Mouse (Mus musculus) heart, postnatal 10 days (tissue): Measurements from ENCODE around the gene Ocm. TPM values are rescaled to one million over a fixed set of nuclear protein-coding genes. Genes with fewer than 3 reads are reported as not detected.
A peak's percentile ranks its signal among the peaks of the same experiment; 100 is the strongest.
"Not testable (repeated sequence)": the region's sequence is repeated elsewhere in the genome, so short reads cannot be mapped to it uniquely, and the experiment has no call there.

Experiments used
- DNase-seq, 2 experiments: peaks; one replicate each; pipeline ENCODE4 v3.0.0; 2021
- intact Hi-C: fragments of 180-260 bp; cut with DNase I; formaldehyde crosslinking; loops from one replicate; pipeline ENCODE4 v1.15.1; 2025
- total RNA-seq, 2 experiments: library from RNA; stranded (reverse); gene quantifications; 2 replicates each; pipeline ENCODE4 v1.2.3; 2021

Ocm gene
- total RNA-seq = not detected

DNA sequence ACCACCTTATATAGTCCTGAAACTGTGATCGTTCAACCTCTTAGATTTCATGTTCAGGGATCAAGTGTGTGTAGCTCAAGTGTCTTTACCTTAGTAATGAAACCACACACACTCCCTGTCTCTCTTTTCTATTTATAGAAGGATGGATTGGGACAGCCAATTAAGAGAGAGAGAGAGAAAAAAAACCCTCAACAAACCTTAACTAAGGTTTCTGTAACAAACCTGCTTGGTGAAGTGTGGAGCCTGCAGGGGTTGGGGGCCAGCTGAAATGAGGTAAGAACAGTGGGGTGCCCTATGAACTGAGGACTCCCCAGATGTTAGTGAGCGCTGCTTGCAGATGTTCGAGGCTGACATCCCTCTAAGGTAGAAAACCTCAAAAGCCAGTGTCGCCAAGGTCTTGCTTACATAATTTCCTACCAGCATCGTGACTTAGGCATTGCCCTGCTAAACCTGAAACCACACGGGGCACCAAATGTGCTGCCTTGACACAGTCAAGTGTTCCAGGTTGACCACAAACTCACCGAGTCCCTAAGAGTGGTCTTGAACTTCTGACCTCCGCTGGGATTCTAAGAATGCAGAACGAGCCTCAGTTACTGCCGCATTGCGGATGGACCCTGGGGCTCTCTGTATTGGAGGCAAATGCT, at the start of gene Ocm:
Gene Ocm (minus strand): TSS at position 51 of the 644 bp plus-strand sequence.
- DNase-seq = no peak
- intact Hi-C loops = no loop called here

DNA sequence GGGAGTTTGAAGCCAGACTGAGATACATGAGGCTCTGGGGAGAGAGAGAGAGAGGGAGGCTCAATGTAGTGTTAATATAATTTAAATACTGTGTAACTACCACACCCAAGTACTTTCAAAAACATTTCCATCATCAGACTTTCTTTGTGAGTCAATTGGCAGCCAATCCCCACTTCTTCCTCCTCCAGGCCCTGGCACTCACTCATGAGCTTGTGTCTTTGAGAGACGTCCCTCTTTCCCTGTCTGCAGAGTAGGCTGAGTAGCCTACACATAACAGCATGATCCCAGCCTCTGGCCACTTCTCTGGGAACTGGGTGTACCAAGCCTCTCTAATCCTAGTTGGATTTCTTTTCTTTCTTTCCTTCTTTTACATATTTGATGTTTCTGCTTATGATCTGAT, 44.8 kb upstream of the Ocm start:
- intact Hi-C loops = no loop called here
- no peak for DNase-seq

DNA sequence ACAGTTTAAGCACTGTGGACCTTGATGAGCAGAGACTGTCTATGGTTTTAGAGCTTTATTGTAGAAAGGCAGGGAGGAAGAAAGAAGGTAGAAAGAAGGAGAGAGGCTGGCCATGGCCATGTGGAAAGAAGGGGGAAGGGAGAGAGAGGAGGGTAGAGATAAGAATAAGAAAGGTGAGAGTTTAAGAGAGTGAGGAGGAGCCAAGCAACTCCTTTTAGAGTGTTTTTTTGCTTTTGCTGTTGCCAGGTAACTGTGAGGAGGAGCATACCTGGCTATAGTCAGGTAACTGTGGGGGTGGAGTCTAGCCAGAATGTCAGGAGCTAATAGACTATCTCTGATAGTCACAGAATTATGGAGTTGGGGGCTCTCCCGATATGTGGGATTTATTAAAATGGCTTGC, 43.6 kb upstream of the Ocm start:
- intact Hi-C loops = no loop called here
- DNase-seq = no peak

DNA sequence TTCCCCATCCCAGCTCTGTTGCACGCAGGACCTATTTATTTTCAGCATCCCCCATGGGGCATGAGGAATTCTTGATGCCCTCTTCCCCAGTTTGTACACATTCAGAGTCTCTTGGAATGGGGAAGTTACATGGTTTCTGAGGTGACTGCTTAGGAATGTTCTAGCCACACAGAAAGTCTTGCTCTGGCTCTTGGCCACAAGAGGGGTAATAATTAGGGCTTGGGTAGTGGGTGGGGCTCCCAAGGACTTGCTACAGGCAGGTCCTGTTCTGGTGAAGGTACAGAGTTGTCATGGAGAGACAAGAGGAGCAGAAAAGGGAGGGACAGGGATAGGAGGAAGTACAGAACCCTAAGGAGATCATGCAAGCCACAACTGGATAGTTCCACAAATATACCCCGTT, 39.6 kb upstream of the Ocm start:
- no peak for DNase-seq
- intact Hi-C loops = no loop called here

DNA sequence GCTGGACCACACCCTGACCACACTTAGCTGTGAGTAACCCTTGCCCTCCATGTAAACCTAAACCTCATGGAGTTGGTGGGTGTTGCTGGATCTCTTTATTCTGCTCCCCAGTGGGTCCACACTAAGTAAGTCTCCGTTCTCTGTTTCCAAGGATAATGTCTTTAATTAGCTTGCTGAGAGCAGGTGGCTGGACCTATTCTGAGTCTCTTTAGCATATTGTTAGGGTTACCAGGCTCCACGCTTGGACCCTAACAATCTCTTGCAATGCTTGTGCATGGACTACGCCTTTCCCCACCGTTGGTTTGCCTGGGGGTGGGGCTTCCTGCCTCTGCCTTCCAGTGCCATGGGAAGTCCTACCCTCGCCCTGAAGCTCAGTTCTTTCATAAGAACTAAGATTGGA, 37.6 kb upstream of the Ocm start:
- no peak for DNase-seq
- intact Hi-C loops = no loop called here

DNA sequence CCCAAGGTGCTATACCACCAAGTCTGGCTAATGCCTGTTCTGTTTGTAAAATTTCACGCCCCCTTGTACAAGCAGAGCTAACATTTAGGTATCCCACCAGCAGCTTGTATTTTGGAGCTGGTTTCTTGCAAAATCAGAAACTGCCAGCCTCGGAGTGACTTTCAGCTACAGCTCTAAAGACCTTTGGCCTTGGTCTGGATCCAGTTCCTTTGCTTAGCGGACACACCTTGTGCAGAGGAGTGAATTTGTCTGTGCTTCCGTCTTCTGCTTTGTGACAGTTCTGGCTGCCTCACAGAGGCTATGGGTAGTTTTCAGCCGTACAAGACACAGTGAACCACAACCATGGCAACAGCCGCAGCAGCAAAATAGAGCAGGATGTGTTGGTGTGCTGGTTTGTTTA, 27.9 kb upstream of the Ocm start:
- intact Hi-C loops = no loop called here
- no peak for DNase-seq

DNA sequence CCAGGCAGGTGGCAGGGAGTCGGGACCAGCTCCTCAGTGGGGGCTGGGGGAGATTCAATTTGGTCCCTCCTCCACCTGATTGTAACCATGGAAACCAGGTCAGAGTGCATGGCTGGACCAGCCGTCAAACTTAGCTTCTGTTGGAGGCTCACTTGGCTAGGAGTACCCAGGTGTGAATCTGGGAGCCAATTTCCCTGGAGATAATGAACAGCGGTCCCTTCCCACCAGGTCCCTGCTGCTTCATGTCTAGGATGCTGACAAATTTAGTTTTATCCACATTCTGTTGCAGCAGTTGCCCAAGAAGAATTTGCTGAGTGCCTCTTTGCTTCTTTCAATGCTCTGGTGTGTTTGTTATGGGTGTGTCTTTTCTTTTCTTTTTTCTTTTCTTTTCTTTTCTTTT, 27.0 kb upstream of the Ocm start:
- DNase-seq = no peak
- intact Hi-C loops = no loop called here

DNA sequence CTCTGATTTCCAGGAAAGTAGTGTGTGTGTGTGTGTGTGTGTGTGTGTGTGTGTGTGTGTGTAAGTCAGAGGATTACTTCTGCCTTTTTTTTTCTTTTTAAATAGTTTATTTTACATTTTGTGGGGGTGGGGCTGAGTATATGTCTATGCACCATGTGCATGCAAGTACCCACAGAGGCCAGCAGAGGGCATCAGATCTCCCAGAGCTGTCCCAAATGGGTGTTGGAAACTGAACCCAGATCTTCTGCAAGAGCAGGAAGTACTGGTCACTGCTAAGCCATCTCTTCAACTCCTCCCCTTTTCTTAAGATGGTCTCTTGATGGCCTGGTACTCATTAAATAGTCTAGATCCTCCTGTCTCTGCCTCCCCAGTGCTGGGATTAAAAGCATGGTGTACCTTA, 24.8 kb upstream of the Ocm start:
- no peak for DNase-seq
- intact Hi-C loops = no loop called here

DNA sequence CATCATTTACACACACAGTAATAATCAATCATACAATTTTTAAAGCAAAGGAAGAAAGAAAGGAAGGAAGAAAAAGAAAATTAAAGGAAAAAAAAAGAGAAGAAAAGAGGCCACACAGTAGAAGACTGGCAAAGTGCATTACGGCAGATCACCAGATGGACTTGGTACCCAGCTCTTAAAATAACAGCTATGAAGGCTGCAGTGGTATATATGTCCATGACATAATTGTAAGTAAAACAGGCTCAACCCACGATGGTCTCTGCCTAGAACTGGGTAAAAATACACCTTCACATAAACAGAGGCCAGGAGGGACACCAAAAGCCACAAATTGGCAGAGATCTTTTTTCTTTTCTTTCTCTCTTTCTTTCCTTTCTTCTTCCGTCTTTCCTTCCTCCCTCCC, 23.4 kb upstream of the Ocm start:
- DNase-seq = no peak
- intact Hi-C loops = no loop called here

DNA sequence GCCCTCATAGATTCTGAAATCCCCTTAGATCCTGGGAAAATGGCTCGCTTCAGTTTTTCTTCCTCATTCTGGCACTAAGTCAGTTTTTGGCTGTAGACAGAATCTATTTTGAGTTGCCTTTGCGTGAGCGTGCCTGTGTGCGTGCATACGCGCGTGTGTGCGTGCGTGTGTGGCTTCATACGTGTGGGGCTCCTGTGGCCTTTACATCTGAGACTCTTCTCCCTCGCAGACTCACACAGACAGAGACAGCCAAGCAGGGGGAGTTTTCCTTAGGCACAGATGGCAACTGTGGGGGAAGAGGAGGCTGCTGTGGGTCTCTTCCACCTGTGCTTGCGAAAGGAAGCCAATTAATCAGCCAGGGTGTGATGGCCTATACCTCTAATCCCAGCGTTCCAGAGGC, 20.9 kb upstream of the Ocm start:
- intact Hi-C loops = no loop called here
- no peak for DNase-seq

DNA sequence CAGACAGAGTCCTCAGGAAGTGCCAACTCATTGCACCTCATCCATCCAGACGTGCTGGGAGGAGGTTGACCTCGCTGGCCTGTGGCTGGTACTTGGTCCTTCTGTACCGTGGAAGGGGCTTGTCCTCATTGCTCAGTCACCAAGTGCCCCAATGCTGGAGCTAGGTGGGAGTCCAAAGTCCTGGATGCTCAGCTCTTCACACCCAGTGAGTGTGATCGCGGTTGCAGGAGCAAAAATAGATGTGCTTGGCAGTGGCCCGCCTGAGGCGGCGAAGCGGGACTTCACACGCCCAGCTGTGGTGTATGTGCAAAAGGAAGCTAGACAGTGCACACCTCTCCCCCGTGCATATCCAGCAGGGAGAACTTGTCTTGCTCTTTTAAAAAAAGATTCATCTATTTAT, 16.7 kb upstream of the Ocm start:
- intact Hi-C loops = loop anchor here (5.0 kb wide), 2 partner anchors 169 to 689 kb away; no protein-coding TSS in a partner anchor
- no peak for DNase-seq

DNA sequence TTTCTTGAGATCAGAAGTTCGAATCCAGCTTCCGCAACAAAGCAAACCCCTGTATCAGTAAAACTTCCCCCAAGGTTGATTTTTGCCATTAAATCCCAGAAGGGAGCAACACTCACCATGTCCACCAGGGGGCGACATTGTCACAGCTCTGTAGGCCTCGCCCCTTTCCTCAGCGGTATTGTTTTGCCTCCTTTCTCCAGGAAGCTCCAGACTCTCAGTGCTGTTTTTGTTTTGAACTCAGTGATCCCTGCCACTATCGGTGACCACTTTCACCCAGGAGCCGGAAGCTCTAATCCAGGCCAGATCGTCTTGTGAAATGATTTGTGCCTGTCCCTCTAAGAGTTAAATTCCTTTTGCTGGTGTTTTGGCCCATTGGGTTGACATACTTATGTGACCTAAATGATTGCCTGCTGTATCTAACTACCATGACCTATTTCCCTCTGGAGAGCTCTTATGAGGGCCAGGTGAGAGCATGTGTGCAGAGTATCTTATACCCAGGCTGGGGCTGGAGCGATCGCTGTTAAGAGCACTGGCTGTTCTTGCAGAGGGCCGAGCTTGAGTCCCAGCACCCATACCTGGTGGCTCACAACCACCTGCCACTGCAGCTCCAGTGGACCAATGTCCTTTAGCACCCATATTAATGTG, 14.4 kb upstream of the Ocm start:
- DNase-seq = peak; percentile 64 to 81
- intact Hi-C loops = loop anchor here (1.0 to 5.0 kb wide), 3 partner anchors 113 to 691 kb away; no protein-coding TSS in a partner anchor

DNA sequence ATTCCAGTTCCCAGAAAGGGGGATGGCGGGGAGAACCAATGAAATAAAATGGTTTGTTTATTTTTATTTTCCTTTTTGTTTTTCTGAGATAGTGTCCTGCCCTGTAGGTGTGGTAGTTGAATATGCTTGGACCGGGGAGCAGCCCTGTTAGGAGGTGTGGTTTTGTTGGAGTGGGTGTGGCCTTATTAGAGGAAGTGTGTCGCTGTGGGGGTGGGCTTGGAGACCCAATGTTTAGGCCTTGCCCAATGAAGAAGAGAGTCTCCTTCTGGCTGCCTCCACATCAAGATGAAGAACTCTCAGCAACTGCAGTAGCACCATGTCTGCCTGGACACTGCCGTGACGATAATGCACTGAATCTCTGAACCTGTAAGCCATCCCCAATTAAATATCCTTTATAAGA, 13.4 kb upstream of the Ocm start:
- intact Hi-C loops = loop anchor here (1.0 to 5.0 kb wide), 3 partner anchors 114 to 692 kb away; no protein-coding TSS in a partner anchor
- DNase-seq = no peak

DNA sequence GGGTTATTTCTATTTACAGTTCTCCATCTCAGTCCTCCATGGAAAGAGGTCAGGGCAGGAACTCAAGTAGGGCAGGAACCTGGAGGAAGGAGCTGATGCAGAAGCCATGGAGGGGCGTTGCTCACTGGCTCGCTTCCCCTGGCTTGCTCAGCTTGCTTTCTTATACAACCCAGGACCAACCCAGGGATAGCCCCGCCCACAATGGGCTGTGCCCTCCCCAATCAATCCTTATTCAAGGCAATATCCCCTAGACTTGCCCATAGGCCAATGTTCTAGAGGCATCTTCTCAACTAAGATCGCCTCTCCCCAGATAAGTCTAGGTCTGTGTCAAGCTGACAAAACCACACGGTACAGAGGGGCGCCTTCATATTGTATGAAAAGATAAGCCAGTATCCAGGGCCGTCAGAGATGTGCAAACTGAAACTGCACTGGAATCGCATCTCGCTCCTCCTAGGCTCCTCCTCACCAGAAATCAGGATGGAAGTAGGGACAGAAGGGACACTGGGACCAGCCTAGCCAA, 12.7 kb upstream of the Ocm start:
- intact Hi-C loops = no loop called here
- no peak for DNase-seq

DNA sequence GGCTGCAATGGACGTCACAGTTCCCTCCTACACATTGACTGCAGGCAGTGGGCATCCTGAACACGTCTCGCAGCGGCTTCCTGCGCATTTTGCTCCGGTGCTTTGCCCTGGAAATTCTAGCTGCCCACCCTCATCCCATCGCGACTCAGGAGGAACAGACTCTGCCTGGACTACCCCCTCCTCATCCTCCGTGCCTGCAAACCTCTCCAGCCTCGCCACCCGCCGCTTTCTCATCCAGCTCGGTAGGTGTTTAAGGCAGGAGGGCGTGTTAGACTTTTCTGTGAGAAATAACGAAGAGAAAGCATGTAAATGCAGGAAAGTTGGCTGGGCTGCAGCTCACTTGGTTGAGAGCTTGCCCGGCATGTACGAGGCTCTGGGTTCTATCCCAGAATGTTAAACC, 10.5 kb upstream of the Ocm start:
- no peak for DNase-seq
- intact Hi-C loops = no loop called here

DNA sequence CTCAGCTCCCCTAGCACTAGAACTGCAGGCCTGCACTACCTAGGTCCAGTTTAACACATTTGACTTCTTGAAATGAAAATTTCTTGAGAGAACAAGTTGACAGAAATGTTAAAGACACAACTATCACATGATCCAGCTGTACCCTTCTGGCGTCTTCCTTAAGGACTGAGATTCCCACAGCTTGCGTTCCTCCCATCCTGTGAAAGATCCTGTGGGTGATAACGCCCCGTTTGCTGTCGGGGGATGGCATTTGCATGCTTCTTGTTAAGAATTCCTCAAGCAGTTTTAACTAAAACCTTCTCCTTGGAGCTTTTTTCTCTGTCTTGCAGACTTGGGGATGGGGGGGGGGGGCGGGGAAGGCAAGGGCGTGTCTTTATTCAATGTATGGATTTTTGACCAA, 8.1 kb upstream of the Ocm start:
- DNase-seq = no peak
- intact Hi-C loops = no loop called here

DNA sequence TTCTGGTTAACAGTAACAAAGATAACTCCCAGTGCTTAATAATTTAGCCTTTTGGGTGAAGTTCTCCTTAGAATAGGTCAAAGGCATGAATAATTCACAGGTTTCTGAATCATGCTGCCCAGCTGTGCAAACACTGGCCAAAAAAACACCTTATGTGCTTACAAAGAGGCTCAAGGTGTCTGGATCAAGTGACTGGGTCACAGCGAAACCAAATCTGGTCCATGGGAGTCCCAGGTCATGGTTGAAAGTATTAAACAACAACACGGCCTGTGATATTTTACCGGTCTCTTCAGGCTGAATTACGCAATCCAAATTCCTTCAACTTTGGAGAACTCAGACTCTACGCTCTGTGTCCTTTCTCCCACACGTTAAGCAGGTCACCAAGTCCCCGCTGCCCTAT, 6.0 kb upstream of the Ocm start:
- DNase-seq = no peak
- intact Hi-C loops = no loop called here

DNA sequence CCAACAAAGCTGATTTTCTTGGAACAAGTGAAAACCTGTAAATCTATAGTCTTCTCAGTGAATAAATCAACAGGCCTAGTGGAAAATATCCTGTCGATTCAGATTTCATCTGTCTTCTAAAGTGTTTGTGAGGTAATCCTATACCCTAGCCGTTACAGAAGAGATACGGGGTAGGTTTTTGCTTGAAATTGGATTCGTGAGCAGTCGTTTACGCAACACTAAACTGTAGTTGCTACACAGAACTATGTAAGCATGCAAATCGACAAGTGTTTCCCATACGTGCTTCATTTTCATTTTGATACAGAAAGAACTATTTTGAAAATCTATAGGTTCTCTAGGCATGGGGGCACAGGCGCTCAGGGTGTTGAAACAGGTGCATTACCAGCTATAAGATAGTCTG, 10.6 kb downstream of the Ocm start:
- intact Hi-C loops = no loop called here
- DNase-seq = no peak

DNA sequence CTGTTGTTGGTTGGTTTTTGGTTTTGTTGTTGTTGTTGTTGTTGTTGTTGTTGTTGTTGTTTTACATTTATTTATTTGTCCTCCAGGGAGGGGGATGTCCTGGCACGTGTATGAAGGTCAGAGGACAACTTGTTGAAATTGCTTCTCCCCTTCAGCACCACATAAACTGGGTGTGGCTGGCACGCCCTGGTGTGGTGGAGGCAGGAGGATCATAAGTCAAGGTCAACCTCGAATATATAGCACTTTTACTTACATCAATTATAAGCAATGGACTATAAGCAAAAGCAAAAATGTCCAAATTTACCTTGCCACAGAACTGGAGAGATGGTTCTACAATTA, 11.2 kb downstream of the Ocm start:
- intact Hi-C loops = no loop called here
- DNase-seq = no peak

DNA sequence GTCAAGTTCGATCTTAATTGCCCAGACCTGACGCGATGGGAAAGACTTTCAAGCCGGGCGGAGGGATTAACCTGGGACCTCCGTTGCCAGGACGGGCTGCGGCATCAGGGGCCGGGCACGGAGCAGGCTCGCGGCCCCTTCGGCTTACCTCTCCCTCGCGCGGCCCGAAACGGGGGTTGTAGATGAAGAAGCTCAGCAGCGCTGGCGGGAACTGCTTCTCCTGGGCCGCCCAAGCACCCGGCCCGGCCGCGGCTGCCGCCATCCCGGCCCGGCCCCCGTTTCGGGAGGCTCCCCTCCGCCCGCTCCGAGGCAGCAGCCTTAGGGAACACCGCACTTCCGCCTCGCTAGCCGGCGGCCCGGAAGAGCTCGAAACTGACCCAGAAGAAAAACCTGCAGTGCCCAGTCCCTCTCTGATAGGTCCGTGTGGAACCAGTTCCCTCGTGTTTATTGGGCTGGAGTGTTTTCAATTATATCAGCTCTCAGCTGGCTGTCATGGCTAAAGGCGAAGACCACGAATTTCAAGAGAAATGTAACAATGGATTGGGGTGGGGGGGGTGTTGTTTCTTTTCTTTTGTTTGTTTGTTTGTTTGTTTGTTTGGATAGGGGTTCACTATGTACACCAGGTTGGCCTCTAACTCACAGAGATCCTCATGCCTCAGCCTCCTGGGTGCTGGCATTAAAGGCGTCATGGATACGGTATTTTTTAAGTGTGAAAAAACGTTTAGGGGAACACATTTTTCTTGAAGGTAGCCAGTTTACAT, 11.7 kb downstream of the Ocm start, which contains the start of gene Ccz1:
Gene Ccz1 (minus strand): TSS at position 327 of the 761 bp plus-strand sequence.
- DNase-seq = peak; percentile 82 to 88
- intact Hi-C loops = no loop called here

DNA sequence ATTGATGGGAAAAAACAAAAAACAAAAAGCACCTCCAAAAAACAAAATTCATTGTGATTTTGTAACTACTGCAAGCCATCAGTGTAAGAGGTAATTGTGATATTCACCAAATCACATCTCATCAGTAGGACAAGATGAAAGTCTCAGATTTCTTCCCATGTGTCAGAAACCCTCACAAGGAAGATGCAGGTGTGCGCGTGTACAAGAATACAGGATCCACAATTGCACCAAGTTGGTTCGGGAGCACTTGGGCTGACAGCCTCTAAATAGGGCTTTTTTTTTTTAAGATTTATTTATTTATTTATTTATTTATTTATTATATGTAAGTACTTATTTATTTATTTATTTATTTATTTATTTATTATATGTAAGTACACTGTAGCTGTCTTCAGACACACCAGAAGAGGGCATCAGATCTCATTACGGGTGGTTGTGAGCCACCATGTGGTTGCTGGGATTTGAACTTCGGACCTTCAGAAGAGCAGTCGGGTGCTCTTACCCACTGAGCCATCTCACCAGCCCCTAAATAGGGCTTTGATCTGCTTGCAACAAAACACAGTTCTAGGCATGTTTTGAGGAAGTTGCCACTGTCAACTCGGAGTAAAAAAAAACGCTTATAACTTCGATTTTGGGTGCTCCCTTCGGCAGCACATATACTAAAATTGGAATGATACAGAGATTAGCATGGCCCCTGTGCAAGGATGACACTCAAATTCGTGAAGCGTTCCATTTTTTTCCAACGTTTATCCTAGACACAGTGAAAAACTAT, 12.9 kb downstream of the Ocm start:
- DNase-seq, intact Hi-C loops: not testable (repeated sequence)
